Mouse (Mus musculus) cerebellum, adult 2 months (tissue): Measurements from ENCODE around the gene Runx1.

ENCODE experiments used
- CTCF ChIP-seq: fragments of 200-500 bp; IDR thresholded peaks from 2 replicates; pipeline ENCODE4 v1.5.1; 2011; ENCODE audit warnings: low read depth, mild to moderate bottlenecking, control low read depth, low read length, moderate library complexity, borderline replicate concordance; ENCODE audit not compliant: insufficient read depth
- POLR2A ChIP-seq: fragments of 200-500 bp; IDR thresholded peaks from 2 replicates; pipeline ENCODE4 v1.6.1; 2011; ENCODE audit warnings: low read length, control low read depth, borderline replicate concordance; ENCODE audit not compliant: insufficient read depth

GRCm38 (mm10) chr16:92591783-92592182 lies 234.2 kb downstream of the Runx1 start:
- TF ChIP-seq CTCF = no peak
- TF ChIP-seq POLR2A = no peak
